Mouse (Mus musculus) stomach, postnatal 0 days (tissue): Measurements from ENCODE around the gene Prss35. TPM values are rescaled to one million over a fixed set of nuclear protein-coding genes. Genes with fewer than 3 reads are reported as not detected.

Experiments used
- ATAC-seq: fragments of 200-750 bp; cut with Nextera tagmentation; 2 replicates; pipeline ENCODE4 v1.8.0; 2017; ENCODE audit not compliant: low FRiP score, low TSS enrichment
- DNase-seq: peaks from one replicate; pipeline ENCODE4 v3.0.0-alpha.2; 2016; ENCODE audit warnings: low spot score
- H3K27ac ChIP-seq: fragments of 300-500 bp; sonication (generic); replicated peaks from 2 replicates; pipeline ENCODE4 v1.5.1; 2014; ENCODE audit warnings: mild to moderate bottlenecking, control low read depth
- H3K27me3 ChIP-seq: fragments of 300-500 bp; sonication (generic); 2 replicates; pipeline ENCODE4 v1.6.1; 2014; ENCODE audit warnings: low read length; ENCODE audit not compliant: control insufficient read depth, insufficient read depth
- H3K36me3 ChIP-seq: fragments of 300-500 bp; sonication (generic); 2 replicates; pipeline ENCODE4 v1.6.1; 2014; ENCODE audit warnings: low read length, mixed read lengths; ENCODE audit not compliant: control insufficient read depth, insufficient read depth
- H3K4me1 ChIP-seq: fragments of 300-500 bp; sonication (generic); replicated peaks from 2 replicates; pipeline ENCODE4 v1.6.1; 2014; ENCODE audit warnings: antibody characterized with exemption; ENCODE audit not compliant: control insufficient read depth, insufficient read depth
- H3K4me2 ChIP-seq: fragments of 300-500 bp; sonication (generic); replicated peaks from 2 replicates; pipeline ENCODE4 v1.6.1; 2014; ENCODE audit warnings: low read depth, mild to moderate bottlenecking, control low read depth, moderate library complexity
- H3K4me3 ChIP-seq: fragments of 300-500 bp; sonication (generic); 2 replicates; pipeline ENCODE4 v1.5.1; 2014; ENCODE audit warnings: low read depth, low read length, control low read depth
- H3K9ac ChIP-seq: fragments of 300-500 bp; sonication (generic); 2 replicates; pipeline ENCODE4 v1.6.1; 2014; ENCODE audit warnings: mild to moderate bottlenecking, low read length, control low read depth, mixed read lengths
- H3K9me3 ChIP-seq: fragments of 300-500 bp; sonication (generic); 2 replicates; pipeline ENCODE4 v1.6.1; 2016; ENCODE audit warnings: low read length; ENCODE audit not compliant: control insufficient read depth
- CTCF ChIP-seq: IDR thresholded peaks from 2 replicates; pipeline ENCODE4 v1.5.1; 2016; ENCODE audit warnings: antibody characterized with exemption, low read depth, mild to moderate bottlenecking, moderate library complexity
- EP300 ChIP-seq: optimal IDR thresholded peaks from 2 replicates; pipeline ENCODE3; 2016; ENCODE audit warnings: antibody characterized with exemption
- WGBS: fragments of 180-500 bp; shearing (Covaris S2); extraction: QIAGEN DNeasy Blood & Tissue Kit; methylation state at CpG from one replicate; pipeline ENCODE4 v1.1.7; 2014; 5-methylcytosine and 5-hydroxymethylcytosine counted together
- polyA plus RNA-seq: library from polyadenylated mRNA; unstranded; fragments of >200 nt; fragmentation: Nextera tagmentation; extraction: Ambion mirVana; gene quantifications from 2 replicates; pipeline ENCODE4 v1.2.1, GENCODE M21; 2015

The Prss35 gene
- polyA plus RNA-seq, 1 experiment from 2014 or later, result 4.6 TPM

- Histone ChIP-seq H3K27ac (no peak overlapping the region), H3K9me3 (no peaks in the 10 kb centered on the region), H3K36me3 (no peaks in the 10 kb centered on the region), H3K4me3 (no peak overlapping the region), H3K9ac (no peak overlapping the region), H3K4me1 (no peaks in the 10 kb centered on the region), H3K4me2 (no peak overlapping the region), H3K27me3 (no peaks in the 10 kb centered on the region)
- TF ChIP-seq EP300 (no peak), CTCF (no peak)
- 80% methylated on average over 6 of the region's 6 CpGs for WGBS
- no peak for ATAC-seq
- DNase-seq, result no peak
These were observed 31.9 kb downstream of the Prss35 start for GRCm38 (mm10) chr9:86775374-86775773.

- Histone ChIP-seq H3K4me2 (no peak overlapping the region), H3K9me3 (no peaks in the 10 kb centered on the region), H3K27ac (no peak overlapping the region), H3K36me3 (no peaks in the 10 kb centered on the region), H3K27me3 (no peaks in the 10 kb centered on the region), H3K4me3 (no peak overlapping the region), H3K4me1 (no peaks in the 10 kb centered on the region), H3K9ac (no peak overlapping the region)
- DNase-seq, result no peak
- TF ChIP-seq CTCF, result no peak
- no peak for TF ChIP-seq EP300
- 50% methylated on average over 7 of the region's 7 CpGs for WGBS
- no peak for ATAC-seq
These were observed 33.9 kb downstream of the Prss35 start for GRCm38 (mm10) chr9:86777309-86777708.

- no peak overlapping the region for H3K27ac ChIP-seq
- no peak overlapping the region for H3K9ac ChIP-seq
- ATAC-seq, result no peak
- H3K36me3 ChIP-seq, result no peaks in the 10 kb centered on the region
- DNase-seq, result no peak
- no peaks in the 10 kb centered on the region; the same call in 1 of the 2 replicates for H3K27me3 ChIP-seq
- H3K4me1 ChIP-seq, result no peaks in the 10 kb centered on the region
- H3K4me2 ChIP-seq, result no peak overlapping the region
- TF ChIP-seq EP300 (no peak), CTCF (no peak)
- H3K4me3 ChIP-seq, result no peak overlapping the region
- WGBS, result 53% methylated on average over 4 of the region's 4 CpGs
- no peaks in the 10 kb centered on the region for H3K9me3 ChIP-seq
These were observed 34.8 kb downstream of the Prss35 start for GRCm38 (mm10) chr9:86778212-86778611.

GRCm38 (mm10) chr9:86781426-86781825, 38.0 kb downstream of the Prss35 start:
- no peak for TF ChIP-seq CTCF
- no peak for TF ChIP-seq EP300
- no peak overlapping the region for H3K9ac ChIP-seq
- no peak overlapping the region for H3K27ac ChIP-seq
- WGBS, result 87% methylated on average over 4 of the region's 4 CpGs
- no peaks in the 10 kb centered on the region for H3K36me3 ChIP-seq
- H3K4me3 ChIP-seq, result no peak overlapping the region
- ATAC-seq (no peak), DNase-seq (no peak)
- no peaks in the 10 kb centered on the region; the same call in 1 of the 2 replicates for H3K27me3 ChIP-seq
- no peaks in the 10 kb centered on the region for H3K9me3 ChIP-seq
- no peaks in the 10 kb centered on the region for H3K4me1 ChIP-seq
- no peak overlapping the region for H3K4me2 ChIP-seq

GRCm38 (mm10) chr9:86782836-86783235, 39.4 kb downstream of the Prss35 start:
- H3K27ac ChIP-seq, result no peak overlapping the region
- no peaks in the 10 kb centered on the region for H3K9me3 ChIP-seq
- WGBS, result 84% methylated on average over 2 of the region's 2 CpGs
- no peak for TF ChIP-seq EP300
- TF ChIP-seq CTCF, result no peak
- H3K36me3 ChIP-seq, result no peaks in the 10 kb centered on the region
- H3K9ac ChIP-seq, result no peak overlapping the region
- no peak for ATAC-seq
- no peak for DNase-seq
- H3K4me1 ChIP-seq, result no peaks in the 10 kb centered on the region
- H3K4me2 ChIP-seq, result no peak overlapping the region
- no peak overlapping the region for H3K4me3 ChIP-seq
- H3K27me3 ChIP-seq, result no peaks in the 10 kb centered on the region; the same call in 1 of the 2 replicates

- no peak overlapping the region for H3K4me3 ChIP-seq
- no peak overlapping the region for H3K4me2 ChIP-seq
- no peak overlapping the region for H3K27ac ChIP-seq
- H3K9ac ChIP-seq, result no peak overlapping the region
- WGBS, result 55% methylated on average over 6 of the region's 6 CpGs
- H3K9me3 ChIP-seq, result no peaks in the 10 kb centered on the region
- H3K4me1 ChIP-seq, result no peaks in the 10 kb centered on the region
- H3K27me3 ChIP-seq, result no peaks in the 10 kb centered on the region; the same call in 1 of the 2 replicates
- DNase-seq (no peak), ATAC-seq (no peak)
- TF ChIP-seq CTCF (no peak), EP300 (no peak)
- H3K36me3 ChIP-seq, result no peaks in the 10 kb centered on the region
These were observed 45.7 kb downstream of the Prss35 start for GRCm38 (mm10) chr9:86789186-86789585.
